Mouse (Mus musculus) heart, postnatal 0 days (tissue): Measurements from ENCODE around the gene Myl3.

Source experiments
- CTCF ChIP-seq: IDR thresholded peaks from 2 replicates; pipeline ENCODE4 v1.5.1; 2016; ENCODE audit warnings: antibody characterized with exemption, control low read depth, low read depth
- EP300 ChIP-seq: IDR thresholded peaks from 2 replicates; pipeline ENCODE4 v1.6.1; 2016; ENCODE audit warnings: antibody characterized with exemption, low read depth

DNA sequence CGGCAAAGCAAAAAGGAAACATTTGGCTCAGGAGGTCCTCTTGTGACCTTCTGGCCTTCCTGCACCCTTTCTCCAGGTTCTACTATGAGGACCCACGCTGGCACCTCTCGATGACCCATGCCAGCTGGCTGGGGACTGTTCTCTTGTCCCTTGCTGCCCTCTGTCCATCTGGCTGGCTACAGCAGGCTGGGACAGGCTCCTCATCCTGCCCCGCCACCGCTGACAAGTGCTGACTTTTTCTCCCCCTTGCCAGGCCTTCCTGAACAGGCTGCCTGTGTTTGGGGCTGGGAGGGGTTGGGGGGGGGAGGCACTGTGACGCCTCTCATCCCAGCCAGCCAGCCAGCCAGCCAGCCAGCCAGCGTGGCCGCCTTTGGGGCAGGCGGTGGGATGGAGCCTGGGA, 5.3 kb upstream of the Myl3 start:
- TF ChIP-seq EP300 (no peak), CTCF (no peak)
